Mouse (Mus musculus): ENCODE data around the gene Aqp7. TPM values are rescaled to one million over a fixed set of nuclear protein-coding genes. Genes with fewer than 3 reads are reported as not detected.
"Not testable (repeated sequence)": the region's sequence is repeated elsewhere in the genome, so short reads cannot be mapped to it uniquely, and the experiment has no call there.

Gene Aqp7
- total RNA-seq (2022): not detected

DNA sequence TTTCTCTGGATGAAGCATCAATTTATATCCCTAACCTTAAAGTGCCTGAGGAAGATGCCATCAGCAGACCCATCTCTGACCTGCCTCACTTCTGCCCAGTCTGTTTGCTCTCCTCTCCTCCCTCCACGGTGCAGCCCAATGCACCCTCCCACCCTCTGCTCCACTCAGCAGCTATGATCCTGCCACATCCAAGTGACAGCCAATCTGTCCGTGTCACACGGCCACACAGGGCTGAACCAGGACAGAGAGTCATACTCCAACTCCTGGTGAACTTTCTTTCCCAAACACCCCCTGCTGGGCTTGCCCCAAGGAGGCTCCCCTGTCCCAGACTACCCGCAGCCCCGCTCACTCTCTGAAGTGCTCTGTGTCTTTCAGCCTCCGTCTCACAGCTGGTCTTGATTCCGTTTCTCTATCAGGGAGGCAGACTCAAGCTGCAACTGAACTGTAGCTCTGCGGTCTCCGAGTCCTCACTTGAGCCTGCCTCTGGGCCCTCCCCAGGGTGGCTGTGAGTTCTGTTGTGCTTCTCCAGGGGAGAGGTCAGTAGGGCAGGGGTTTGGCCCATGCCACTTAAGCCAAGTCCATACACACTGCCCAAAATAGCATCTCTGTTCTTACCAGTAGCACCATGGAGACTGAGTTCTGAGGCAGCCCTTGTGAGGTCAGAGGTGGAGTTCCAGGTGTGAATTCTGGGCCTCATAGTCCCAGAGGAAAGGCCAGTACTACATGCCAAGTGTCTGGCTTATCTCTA lies at the start of gene Aqp7:
Aqp7 (minus strand) TSS at position 616 of the 748 bp plus-strand sequence.
- no peak for DNase-seq (ENCODE audit: low spot score in 2 of 2)

DNA sequence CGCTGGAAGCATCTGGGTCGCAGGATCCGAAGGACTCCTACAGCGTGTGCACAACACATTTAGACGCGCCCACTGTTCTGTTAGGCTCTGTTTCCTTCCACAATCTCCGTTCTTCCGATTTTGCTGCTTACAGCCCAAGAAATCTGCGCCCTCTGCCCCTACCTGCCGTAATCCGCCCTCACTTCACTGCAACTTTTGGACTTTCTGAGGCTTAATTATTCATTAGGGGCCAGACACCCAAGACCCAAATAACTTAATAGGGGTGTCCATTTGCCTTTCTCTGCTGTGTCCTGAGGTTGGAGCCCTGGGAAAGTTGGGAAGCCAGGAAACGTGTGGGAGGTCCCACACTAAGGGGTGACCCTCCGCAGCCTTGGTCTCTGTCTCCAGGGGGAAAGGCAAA lies 49.4 kb upstream of the Aqp7 start:
- no peak for DNase-seq (ENCODE audit: low spot score in 2 of 2)

- DNase-seq (ENCODE audit: low spot score in 2 of 2): no peak
Measured at GRCm38 (mm10) chr4:41096794-41097193, 48.9 kb upstream of the Aqp7 start.

DNA sequence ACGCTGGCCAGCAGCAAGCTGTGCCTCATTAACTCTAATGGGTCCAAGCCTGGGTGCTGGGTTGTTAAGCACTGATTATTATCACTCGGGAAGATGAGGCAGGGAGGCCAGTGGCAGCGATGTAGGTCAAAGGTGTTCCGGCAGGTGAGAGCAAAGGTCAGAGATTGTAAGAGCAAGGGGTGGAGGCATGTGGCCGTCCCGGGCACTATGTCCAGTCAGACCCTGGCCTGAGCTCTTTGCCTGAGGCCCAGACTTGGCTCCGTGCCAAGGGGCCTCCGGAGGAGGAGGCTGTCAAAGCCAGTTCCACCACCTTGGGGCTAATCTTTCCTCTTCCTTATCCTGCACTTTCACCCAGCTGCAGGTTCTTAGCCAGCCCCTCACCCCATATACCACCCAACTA lies 48.2 kb upstream of the Aqp7 start:
- DNase-seq (ENCODE audit: low spot score in 2 of 2): no peak

DNA sequence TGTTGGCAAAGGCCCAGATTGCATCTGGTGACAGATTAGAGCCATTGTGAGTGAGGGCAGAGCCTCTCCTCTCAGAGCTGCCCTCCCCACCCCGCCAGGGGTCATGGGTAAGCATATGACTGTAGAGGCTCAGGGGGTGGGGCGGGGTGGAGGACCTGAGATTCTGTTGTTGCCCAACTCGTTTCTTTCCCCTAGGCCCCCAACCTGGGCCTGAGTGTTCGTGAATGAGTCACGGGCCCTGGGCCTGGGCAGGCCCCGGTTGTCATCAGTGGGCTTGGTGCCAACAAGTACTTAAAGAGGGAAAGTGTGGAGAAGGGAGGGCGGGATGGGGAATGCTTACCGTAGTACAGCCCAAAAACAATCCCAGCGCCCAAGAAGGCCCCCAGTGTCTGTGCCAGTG lies 46.4 kb upstream of the Aqp7 start:
- no peak for DNase-seq (ENCODE audit: low spot score in 2 of 2)

DNA sequence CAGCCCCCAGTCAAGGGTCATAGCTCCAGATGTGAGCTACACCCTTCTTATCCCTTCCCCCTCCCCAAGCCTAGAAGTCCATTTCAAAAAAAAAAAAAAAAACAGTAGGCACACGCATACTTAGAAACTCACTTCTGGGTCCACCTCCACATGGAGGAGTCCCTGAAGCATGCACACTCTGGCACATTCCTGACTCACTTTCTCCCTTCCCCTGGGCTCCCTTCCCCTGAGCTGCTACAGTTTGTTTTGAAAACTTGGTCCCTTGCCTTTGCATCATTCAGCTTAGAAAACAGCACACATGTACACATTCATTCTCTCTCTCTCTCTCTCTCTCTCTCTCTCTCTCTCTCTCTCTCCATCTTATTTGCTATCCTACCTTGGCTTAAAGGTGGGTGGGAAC lies 45.0 kb upstream of the Aqp7 start:
- no peak for DNase-seq (ENCODE audit: low spot score in 2 of 2)

GRCm38 (mm10) chr4:41091391-41091790 lies 43.5 kb upstream of the Aqp7 start:
- no peak for DNase-seq (ENCODE audit: low spot score in 2 of 2)

DNA sequence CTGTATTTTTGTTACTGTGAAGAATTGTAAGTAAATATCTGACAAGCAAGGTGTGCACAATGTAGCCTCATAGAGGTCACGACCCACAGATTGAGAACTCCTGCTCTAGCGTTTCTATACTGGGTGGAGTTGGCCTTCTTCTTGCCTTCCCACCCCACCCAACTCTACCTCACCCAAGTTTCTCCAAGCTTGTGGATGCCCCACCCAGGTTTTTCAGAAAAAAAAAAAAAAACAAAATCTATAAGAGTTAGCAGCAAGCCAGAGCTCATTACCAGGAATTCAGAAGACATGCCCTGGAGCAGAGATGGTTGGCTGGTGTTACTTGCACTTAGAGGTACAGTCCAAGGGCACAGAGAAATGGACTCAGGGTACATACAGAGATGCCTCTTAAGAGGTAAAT lies 41.8 kb upstream of the Aqp7 start:
- no peak for DNase-seq (ENCODE audit: low spot score in 2 of 2)

DNA sequence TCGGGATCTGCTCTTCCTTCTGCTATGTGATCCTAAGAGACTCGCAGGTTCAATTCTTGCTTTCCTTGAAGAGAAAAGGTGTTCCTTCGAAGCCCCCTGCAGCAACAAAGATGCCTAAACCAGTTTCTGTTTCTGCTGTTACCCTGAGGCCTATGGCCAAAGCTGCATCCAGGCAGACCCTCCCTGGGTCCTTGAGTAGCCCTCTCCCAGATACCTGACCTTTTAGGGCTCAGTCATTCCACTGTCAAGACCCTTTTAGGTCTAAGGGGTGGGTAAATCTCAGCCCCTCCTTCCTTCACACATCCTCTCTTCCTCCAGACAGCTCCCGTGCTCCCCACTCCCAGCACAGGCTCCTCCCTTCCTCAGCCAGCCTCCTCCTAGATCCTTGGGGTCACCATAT lies 41.2 kb upstream of the Aqp7 start:
- DNase-seq (ENCODE audit: low spot score in 2 of 2): no peak

DNA sequence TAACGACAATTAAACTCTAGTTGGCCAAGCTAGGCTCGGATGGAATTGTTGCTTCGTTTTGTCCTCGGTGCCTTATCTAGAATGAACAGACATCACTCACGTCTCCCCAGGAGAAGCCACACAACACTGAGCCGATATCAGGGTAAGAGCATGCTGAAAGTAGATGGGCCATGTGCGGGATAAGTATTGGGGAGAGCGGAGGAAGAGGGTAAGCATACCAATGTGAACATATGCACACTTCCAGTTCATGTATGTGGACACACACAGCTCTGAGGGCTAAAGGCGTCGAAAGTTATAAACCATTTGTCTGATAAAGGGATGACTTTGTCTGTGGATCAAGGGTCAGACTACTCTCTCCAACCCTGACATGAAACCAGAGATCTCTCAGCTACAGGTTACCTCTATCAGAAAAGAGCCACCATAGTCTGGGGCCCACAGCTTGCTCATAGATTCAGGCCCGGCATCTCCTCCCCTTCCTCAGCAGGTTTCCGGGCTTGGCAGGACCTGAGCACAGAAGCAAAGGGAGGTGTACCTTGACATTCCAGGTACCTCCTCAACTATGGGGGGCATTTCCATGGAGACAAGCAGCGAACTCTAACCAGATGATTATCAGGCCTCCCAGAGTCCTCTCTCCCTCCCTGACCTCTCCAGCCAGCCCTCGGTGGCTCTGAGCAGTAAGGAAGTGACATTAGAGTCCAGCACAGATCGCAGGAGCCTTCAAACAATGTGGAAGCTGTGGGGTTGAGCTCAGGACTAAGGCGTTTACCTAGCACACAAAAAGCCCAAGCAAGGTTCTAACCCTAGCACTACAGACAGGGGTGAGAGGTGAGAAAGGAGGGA lies 39.7 kb upstream of the Aqp7 start:
- DNase-seq (ENCODE audit: low spot score in 2 of 2): no peak

DNA sequence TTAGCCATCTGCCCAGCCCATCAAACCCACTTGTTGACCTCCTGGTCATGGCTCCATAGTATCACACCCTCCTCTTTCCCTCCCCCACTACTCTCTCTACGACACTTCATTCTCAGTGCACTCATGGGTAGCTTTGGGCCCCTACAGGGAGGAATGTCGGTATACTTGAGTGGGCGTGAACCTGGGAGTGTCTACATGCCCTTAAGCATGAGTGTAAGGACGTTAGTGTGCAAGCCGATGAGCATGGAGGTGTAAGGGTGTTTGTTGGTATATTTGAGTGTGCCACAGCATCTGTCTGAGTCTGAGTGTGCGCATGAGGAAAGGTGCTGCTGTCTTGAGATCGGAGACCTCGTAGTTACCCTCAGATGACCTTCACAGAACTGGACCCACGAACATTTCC lies 39.0 kb upstream of the Aqp7 start:
- no peak for DNase-seq (ENCODE audit: low spot score in 2 of 2)

DNA sequence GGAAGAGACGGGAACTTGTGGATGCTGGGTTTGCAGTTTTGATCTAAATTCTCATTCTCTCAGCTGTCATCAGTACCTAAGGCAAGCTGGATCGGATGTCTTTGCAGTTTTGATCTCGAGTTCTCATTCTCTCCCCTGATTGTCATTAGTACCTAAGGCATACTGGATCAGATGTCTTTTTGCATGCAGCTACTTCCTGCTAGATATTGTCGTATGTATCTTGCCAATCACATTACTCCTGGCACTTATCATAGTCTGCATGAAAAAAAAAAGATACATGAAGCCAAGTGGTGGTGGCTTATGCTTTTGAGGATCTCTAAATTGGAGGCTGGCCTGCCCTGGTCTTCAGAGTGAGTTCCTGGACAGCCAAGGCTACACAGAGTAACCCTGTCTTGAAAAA lies 36.9 kb upstream of the Aqp7 start:
- no peak for DNase-seq (ENCODE audit: low spot score in 2 of 2)

- not testable (repeated sequence) for DNase-seq (ENCODE audit: low spot score in 2 of 2)
Measured at GRCm38 (mm10) chr4:41082803-41083202, 34.9 kb upstream of the Aqp7 start.

- DNase-seq (ENCODE audit: low spot score in 2 of 2): no peak
Measured at GRCm38 (mm10) chr4:41081733-41082132, 33.8 kb upstream of the Aqp7 start.

- no peak for DNase-seq (ENCODE audit: low spot score in 2 of 2)
Measured at GRCm38 (mm10) chr4:41078726-41079125, 30.8 kb upstream of the Aqp7 start.

DNA sequence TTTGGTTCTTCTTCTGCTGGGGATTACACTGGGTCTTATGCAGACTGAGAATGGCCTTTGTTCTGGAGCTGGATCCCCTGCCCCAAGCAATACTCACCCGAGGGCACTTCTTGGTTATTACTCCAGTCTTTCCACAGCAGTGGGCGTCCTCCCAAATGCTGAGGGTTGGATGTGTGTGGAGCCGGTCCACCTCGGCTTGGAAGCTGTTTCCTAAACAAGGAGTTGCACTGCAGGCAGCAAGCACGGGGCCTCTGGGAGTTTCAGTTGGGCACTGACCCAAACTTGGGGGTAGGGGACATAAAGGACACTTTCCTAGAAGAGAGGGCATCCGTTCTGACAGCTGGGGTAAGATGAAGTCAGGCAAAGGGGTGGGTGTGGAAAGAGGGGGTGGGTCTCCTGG lies 26.5 kb upstream of the Aqp7 start:
- no peak for DNase-seq (ENCODE audit: low spot score in 2 of 2)

GRCm38 (mm10) chr4:41073008-41073817 lies 25.3 kb upstream of the Aqp7 start:
- no peak for DNase-seq (ENCODE audit: low spot score in 2 of 2)

DNA sequence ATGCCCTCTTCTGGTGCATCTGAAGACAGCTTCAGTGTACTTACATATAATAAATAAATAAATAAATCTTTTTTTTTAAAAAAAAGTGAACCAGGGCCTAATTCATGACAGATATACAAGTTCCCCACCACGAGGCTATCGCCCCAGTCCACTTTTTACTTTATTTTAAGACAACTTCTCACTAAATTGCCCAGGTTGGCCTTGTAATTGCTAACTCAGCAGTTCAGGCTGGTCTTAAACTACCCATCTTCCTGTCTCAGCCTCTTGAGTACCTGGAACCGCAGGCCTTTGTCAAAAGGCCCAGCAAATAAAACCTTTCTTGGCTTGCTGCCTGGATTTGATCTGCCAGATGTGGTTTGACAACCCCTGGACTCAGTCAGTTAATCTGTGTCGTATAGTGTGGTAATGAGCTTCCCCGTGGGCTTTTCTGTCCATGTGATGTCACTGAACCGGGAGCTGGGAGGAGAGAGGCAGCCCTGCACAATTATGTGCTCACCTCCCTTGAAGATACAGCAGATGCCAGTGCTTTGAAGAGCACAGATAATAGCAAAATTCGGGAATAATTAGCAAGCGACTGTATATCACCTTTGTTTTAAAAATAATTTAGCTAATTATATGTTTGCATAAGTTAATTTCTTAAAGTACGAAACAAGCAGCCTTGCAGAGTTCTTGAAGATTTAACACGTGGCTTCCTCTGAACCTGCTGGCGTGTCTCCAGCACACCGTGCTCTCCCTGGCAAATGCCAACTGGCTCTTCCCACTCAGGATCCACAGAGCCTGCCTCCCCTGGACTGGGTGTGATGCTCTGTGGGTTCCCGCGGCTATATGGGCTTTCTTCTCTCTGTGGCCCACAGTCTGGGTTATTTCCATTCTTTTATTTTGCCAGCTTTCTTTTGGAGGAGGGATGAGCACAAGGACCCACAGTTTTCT lies 23.8 kb upstream of the Aqp7 start:
- no peak for DNase-seq (ENCODE audit: low spot score in 2 of 2)

GRCm38 (mm10) chr4:41065196-41065595 lies 17.3 kb upstream of the Aqp7 start:
- DNase-seq (ENCODE audit: low spot score in 2 of 2): no peak

- DNase-seq (ENCODE audit: low spot score in 2 of 2): no peak
Measured at GRCm38 (mm10) chr4:41063894-41064673, 16.1 kb upstream of the Aqp7 start.
